Mouse (Mus musculus) embryonic facial prominence, embryonic 13.5 days (tissue): ENCODE data around the gene Usp39. TPM values are rescaled to one million over a fixed set of nuclear protein-coding genes. Genes with fewer than 3 reads are reported as not detected.

Experiments
- ATAC-seq: fragments of 200-750 bp; cut with Nextera tagmentation; 2 replicates; pipeline ENCODE4 v1.8.0; 2017; ENCODE audit warnings: low read depth; ENCODE audit not compliant: insufficient number of reproducible peaks, insufficient read depth, low FRiP score, low TSS enrichment
- H3K27ac ChIP-seq: fragments of 300-500 bp; sonication (generic); 2 replicates; pipeline ENCODE4 v1.5.1; 2015; ENCODE audit warnings: moderate library complexity, mild to moderate bottlenecking, inconsistent platforms
- H3K27me3 ChIP-seq: fragments of 300-500 bp; sonication (generic); 2 replicates; pipeline ENCODE4 v1.6.1; 2015; ENCODE audit warnings: mild to moderate bottlenecking, inconsistent platforms
- H3K36me3 ChIP-seq: fragments of 300-500 bp; sonication (generic); 2 replicates; pipeline ENCODE4 v1.6.1; 2015; ENCODE audit warnings: mild to moderate bottlenecking, inconsistent platforms
- H3K4me1 ChIP-seq: fragments of 300-500 bp; sonication (generic); 2 replicates; pipeline ENCODE4 v1.6.1; 2015; ENCODE audit warnings: inconsistent platforms
- H3K4me2 ChIP-seq: fragments of 300-500 bp; sonication (generic); 2 replicates; pipeline ENCODE4 v1.6.1; 2015; ENCODE audit warnings: moderate library complexity, mild to moderate bottlenecking, inconsistent platforms
- H3K4me3 ChIP-seq: fragments of 300-500 bp; sonication (generic); 2 replicates; pipeline ENCODE4 v1.5.1; 2015; ENCODE audit warnings: mild to moderate bottlenecking, inconsistent platforms
- H3K9ac ChIP-seq: fragments of 300-500 bp; sonication (generic); 2 replicates; pipeline ENCODE4 v1.6.1; 2015; ENCODE audit warnings: mild to moderate bottlenecking, inconsistent platforms
- H3K9me3 ChIP-seq: fragments of 300-500 bp; sonication (generic); 2 replicates; pipeline ENCODE4 v1.6.1; 2016; ENCODE audit warnings: inconsistent platforms
- WGBS: fragments of 180-500 bp; shearing (Covaris S2); methylation state at CpG from one replicate; pipeline ENCODE4 v1.1.7; 2015; ENCODE audit warnings: mixed read lengths; 5-methylcytosine and 5-hydroxymethylcytosine counted together
- polyA plus RNA-seq: library from polyadenylated mRNA; unstranded; fragments of >200 nt; fragmentation: Nextera tagmentation; extraction: Ambion mirVana; gene quantifications from 2 replicates; pipeline ENCODE4 v1.2.1, GENCODE M21; 2015

Usp39 gene
- polyA plus RNA-seq, 1 experiment from 2014 or later: 54.1 TPM

DNA sequence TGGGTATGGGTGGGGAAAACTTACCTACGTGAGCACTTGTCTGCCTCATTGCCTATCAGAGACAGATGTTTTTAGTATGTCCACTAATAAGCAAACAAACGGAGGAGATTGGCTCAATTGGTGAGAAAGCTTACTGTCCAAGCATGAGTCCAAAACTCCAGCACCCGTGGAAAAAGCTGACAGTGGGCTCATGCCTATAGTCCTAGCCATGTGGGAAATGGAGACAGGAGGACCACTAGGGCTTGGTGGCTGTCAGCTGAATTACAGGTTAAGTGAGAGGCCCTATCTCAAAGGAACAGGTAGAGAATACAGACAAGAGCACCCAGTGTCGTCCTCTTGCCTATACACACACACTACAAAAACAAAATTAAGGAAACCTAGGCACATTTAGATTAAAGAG, 1.3 kb upstream of the Usp39 start:
- Histone ChIP-seq H3K4me1 (peaks cover 32% of the 10 kb centered on the region), H3K36me3 (peaks cover 32% of the 10 kb centered on the region), H3K9me3 (no peaks in the 10 kb centered on the region), H3K4me3 (no peak overlapping the region; the same call in 1 of the 2 replicates), H3K9ac (no peak overlapping the region), H3K27me3 (no peaks in the 10 kb centered on the region), H3K4me2 (peak overlapping the region; percentile 80), H3K27ac (no peak overlapping the region)
- ATAC-seq: no peak
- WGBS: 75% methylated on average over 4 of the region's 4 CpGs

DNA sequence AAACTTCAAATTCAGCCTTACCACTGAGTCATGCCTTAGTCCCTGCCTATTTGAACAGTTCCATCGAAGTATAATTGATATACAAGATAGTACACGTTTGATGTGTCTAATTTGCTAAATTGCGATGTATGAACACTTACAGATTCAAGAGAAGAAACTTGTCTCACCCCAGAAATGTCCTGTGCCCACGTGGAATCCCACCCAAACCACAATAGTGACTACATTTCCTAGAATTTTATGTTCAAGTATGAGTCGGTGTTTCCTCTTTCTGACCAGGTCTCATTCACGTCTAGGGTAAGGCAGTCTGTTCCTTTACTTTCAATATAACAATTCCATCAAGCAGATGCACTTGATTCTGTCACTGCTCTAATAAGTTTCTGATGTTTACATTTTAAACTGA, 649 bp upstream of the Usp39 start:
- H3K27me3 ChIP-seq: no peaks in the 10 kb centered on the region
- 53% methylated on average over 6 of the region's 6 CpGs for WGBS
- ATAC-seq: no peak
- H3K4me2 ChIP-seq: peak overlapping the region; percentile 74
- H3K4me1 ChIP-seq: peaks cover 38% of the 10 kb centered on the region
- H3K4me3 ChIP-seq: peak overlapping the region; percentile 80
- H3K9me3 ChIP-seq: no peaks in the 10 kb centered on the region
- H3K27ac ChIP-seq: no peak overlapping the region
- peaks cover 28% of the 10 kb centered on the region for H3K36me3 ChIP-seq
- no peak overlapping the region for H3K9ac ChIP-seq

DNA sequence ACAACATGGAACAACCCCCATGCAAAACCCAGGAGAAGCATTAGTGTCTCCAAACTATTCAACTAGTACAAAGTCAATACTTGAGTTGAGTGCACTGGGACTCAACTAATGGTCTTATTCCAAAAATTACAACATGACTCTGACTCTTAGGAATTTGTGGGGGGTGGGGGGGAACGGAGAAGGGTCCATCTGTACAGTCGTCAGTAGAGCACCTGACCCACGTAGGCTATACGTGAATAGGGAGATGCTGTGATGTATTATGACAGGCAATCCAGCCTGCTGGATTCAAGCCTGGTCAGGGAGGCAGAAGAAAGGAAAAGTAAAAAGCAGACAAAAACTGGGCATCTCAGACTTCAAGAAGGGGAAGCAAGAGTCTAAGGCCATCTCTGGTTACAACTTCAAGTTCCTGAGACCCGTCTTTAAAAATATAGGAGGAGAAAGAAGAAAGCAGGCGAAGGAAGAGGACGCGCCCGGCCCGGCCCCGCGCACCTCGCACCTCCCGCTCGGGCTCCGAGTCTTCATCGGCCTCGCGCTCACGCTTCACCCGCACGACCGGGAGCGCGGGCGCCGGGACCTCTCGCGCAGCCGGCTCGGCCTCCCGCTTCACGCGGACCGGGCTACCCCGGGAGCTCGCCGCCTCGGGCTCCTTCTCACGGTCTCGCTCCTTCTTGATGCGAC, 449 bp downstream of the Usp39 start:
- no peaks in the 10 kb centered on the region for H3K9me3 ChIP-seq
- peaks cover 41% of the 10 kb centered on the region for H3K4me1 ChIP-seq
- H3K4me2 ChIP-seq: peak overlapping the region; percentile 74
- H3K9ac ChIP-seq: peak overlapping the region; percentile 92
- peak overlapping the region; percentile 64 for H3K27ac ChIP-seq
- peaks cover 18% of the 10 kb centered on the region for H3K36me3 ChIP-seq
- WGBS: under 1% methylated on average over 42 of the region's 42 CpGs
- ATAC-seq: no peak; the same call in 1 of the 2 replicates
- no peaks in the 10 kb centered on the region for H3K27me3 ChIP-seq
- peak overlapping the region; percentile 80 for H3K4me3 ChIP-seq

DNA sequence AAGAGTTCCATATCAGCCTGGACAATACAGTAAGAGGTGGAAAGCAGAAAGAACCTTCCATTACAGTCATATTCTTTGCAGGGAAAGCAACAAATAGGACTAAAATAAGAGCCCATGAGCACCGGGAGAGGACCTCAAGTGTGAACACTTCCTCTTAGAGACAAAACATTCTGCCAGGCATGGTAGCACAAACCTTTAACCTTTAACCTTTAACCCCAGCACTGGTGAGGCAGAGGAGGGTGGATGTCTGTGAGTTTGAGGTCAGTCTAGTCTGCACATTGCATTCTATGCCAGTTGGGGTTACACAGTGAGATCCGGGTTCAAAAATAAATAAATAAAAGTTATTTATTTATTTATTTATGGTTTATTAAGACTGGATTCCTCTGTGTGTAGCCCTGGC, 4.5 kb downstream of the Usp39 start:
- no peak for ATAC-seq
- no peak overlapping the region for H3K4me2 ChIP-seq
- peaks cover 21% of the 10 kb centered on the region for H3K4me1 ChIP-seq
- H3K36me3 ChIP-seq: peaks cover 41% of the 10 kb centered on the region
- no peaks in the 10 kb centered on the region for H3K9me3 ChIP-seq
- no peak overlapping the region for H3K27ac ChIP-seq
- no peaks in the 10 kb centered on the region for H3K27me3 ChIP-seq
- 59% methylated on average over 2 of the region's 2 CpGs for WGBS
- no peak overlapping the region for H3K4me3 ChIP-seq
- H3K9ac ChIP-seq: no peak overlapping the region

DNA sequence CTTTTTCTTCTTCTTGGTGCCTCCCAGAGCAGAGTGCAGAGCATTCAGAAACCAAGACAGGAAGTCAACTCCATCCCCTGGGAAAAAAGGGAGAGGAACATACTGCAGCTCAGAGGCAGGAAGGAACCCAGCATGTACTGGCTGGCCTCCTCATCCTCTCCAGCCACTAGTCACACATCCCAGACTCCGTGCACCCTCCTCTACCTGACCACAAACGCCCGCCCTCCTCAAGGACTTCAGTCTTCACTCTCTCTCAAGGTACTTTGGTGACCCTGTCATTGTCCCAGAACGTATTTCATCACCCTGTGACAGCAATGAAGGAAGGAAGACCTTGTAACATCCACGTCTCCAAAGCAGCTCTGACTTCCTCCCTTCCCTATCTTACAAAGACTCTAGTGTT, 11.9 kb downstream of the Usp39 start:
- H3K36me3 ChIP-seq: peaks cover 94% of the 10 kb centered on the region
- no peaks in the 10 kb centered on the region for H3K9me3 ChIP-seq
- no peak overlapping the region for H3K9ac ChIP-seq
- ATAC-seq: no peak
- H3K4me3 ChIP-seq: no peak overlapping the region
- no peak overlapping the region for H3K4me2 ChIP-seq
- no peaks in the 10 kb centered on the region for H3K4me1 ChIP-seq
- 70% methylated on average over 5 of the region's 5 CpGs for WGBS
- H3K27ac ChIP-seq: no peak overlapping the region
- no peaks in the 10 kb centered on the region for H3K27me3 ChIP-seq

DNA sequence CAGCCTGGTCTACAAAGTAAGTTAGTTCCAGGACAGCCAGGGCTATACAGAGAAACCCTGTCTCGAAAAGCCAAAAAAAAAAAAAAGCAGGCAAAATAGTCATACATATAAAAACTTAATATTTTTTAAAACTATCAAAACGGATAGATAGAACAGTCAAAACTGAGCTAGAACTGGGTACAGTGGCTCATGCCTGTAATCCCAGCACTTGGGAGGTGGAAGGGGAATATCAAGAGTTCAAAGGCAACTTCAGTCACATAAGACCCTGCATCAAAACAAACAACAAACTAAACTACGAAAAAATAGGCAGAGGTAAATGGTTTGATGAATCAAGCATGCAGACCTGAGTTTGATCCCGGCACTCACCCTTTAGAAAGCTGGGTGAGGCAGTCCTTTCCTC, 14.9 kb downstream of the Usp39 start:
- H3K9ac ChIP-seq: no peak overlapping the region
- H3K4me2 ChIP-seq: no peak overlapping the region
- 95% methylated on average over 4 of the region's 4 CpGs for WGBS
- H3K4me1 ChIP-seq: no peaks in the 10 kb centered on the region
- no peak for ATAC-seq
- H3K27ac ChIP-seq: no peak overlapping the region
- no peaks in the 10 kb centered on the region for H3K27me3 ChIP-seq
- no peaks in the 10 kb centered on the region for H3K9me3 ChIP-seq
- peaks cover 90% of the 10 kb centered on the region for H3K36me3 ChIP-seq
- H3K4me3 ChIP-seq: no peak overlapping the region

DNA sequence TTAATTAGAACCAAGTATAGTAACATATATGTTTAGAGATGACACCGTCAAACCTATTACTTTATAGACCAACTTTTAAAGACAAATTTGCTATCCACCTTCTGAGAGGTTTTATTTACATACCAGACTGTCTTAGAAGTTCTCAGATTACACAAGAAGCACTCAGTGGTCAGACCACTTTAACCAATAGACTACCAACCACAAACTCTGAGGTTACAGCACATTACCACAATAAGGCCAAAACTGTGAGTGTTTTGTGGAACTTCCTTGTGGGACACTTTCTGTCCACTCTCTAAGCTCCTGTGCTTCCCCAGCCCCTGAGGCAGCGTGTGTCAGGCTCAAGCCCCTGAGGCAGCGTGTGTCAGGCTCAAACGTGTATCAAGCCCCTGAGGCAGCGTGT, 16.0 kb downstream of the Usp39 start:
- 85% methylated on average over 5 of the region's 5 CpGs for WGBS
- Histone ChIP-seq H3K4me2 (no peak overlapping the region), H3K9me3 (no peaks in the 10 kb centered on the region), H3K27me3 (no peaks in the 10 kb centered on the region), H3K9ac (no peak overlapping the region), H3K27ac (no peak overlapping the region), H3K36me3 (peaks cover 90% of the 10 kb centered on the region), H3K4me1 (no peaks in the 10 kb centered on the region), H3K4me3 (no peak overlapping the region)
- ATAC-seq: no peak

DNA sequence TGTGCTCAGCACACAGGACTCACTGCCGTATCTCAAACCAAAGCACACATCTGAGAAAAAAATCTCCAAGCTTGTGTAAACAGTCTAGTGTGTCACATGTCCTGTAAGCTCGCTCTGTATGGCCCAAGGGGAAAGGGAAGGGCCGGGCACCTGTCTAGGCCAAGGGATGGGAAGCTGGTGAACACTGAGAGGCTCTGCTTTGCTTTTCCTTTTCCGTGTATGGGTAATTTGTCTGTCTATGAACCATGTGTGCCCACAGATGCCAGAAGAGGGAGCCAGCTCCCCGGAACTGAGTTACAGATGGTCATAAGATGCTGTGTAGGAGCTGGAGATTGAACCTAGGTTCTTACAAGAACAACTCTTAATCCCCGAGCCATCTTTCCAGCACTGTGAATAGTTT, 18.7 kb downstream of the Usp39 start:
- no peaks in the 10 kb centered on the region for H3K9me3 ChIP-seq
- H3K4me3 ChIP-seq: no peak overlapping the region
- H3K4me2 ChIP-seq: no peak overlapping the region
- no peaks in the 10 kb centered on the region for H3K27me3 ChIP-seq
- no peak overlapping the region for H3K9ac ChIP-seq
- peaks cover 89% of the 10 kb centered on the region for H3K36me3 ChIP-seq
- WGBS: 69% methylated on average over 6 of the region's 6 CpGs
- no peak overlapping the region for H3K27ac ChIP-seq
- H3K4me1 ChIP-seq: no peaks in the 10 kb centered on the region
- ATAC-seq: no peak

DNA sequence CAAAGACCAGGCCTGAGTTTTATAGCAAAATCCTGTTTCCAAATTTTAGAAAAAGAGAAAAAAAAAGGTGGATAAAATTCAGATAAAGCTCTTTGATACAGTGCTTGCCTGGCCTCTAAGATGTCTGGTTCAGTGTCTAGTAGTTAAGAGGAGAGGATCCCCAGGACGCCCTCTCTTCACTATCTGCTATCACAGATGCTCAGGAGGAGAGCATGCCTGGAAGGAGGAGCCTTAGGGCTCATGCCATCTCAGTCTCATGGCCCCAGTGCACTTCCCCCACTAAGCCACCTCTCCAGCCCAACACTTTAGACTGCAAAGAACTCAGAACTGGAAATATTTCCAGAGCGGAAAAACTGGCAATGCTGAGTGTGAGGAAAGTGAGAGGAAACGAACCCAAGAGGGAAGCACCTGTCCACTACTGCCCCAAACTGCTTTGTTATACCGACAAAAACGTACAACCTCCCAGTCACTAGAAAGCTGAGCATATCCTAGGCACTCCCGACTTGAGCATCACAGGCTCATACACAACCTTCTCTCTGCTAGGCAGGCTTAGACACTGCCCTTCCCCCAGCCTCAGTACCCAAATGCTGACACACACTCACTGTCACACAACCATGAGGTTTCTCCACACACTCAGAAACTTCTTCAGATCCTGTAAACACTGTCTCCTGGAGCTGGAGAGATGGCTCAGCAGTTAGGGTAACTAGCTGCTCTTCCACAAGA, 21.0 kb downstream of the Usp39 start:
- Histone ChIP-seq H3K27ac (no peak overlapping the region), H3K9ac (no peak overlapping the region), H3K36me3 (peaks cover 94% of the 10 kb centered on the region), H3K4me2 (no peak overlapping the region), H3K4me3 (no peak overlapping the region), H3K4me1 (no peaks in the 10 kb centered on the region), H3K9me3 (no peaks in the 10 kb centered on the region), H3K27me3 (no peaks in the 10 kb centered on the region)
- 88% methylated on average over 6 of the region's 6 CpGs for WGBS
- no peak for ATAC-seq

DNA sequence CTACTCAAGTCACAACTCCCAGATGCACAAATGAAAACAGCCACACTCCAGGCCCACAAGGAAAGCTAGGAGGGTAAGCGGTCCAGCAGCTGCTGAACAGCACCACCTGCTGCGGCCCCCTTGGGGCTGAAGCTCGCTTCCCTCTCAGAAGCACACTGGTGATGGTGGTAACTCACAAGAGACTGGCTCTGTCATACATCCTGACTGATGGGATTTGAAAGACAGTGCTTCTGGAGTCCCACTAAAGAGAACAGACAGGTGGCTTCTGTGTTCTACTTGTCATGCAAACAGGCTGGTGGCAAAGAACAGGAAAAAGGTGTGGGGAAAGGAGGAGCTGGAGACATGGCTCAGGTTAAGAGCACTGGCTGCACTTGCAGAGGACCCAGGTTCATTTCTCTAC, 22.0 kb downstream of the Usp39 start:
- WGBS: 98% methylated on average over 3 of the region's 3 CpGs
- Histone ChIP-seq H3K4me3 (no peak overlapping the region), H3K4me2 (no peak overlapping the region), H3K9me3 (no peaks in the 10 kb centered on the region), H3K36me3 (peaks cover 94% of the 10 kb centered on the region), H3K27me3 (no peaks in the 10 kb centered on the region), H3K27ac (no peak overlapping the region), H3K9ac (no peak overlapping the region), H3K4me1 (no peaks in the 10 kb centered on the region)
- ATAC-seq: no peak

DNA sequence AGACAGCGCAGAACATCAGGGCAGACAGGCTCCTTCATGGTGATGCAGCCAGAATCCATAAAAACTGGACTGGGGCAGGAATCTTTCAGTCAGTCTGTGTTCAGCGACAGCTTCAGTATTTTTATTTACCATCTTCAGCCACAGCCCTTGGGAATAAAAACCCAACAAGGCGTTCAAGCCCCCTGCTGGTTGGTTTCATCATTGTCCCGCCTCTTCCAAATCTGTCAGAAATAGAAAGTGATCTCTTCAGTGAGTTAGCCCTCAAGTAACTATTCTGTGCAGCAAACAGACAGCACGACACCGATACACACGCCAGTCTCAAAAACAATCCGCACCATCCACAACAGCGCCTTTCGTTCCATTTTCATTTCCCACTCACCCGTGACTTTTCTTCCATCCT, 26.0 kb downstream of the Usp39 start:
- Histone ChIP-seq H3K9me3 (no peaks in the 10 kb centered on the region), H3K4me3 (no peak overlapping the region), H3K9ac (no peak overlapping the region), H3K4me1 (no peaks in the 10 kb centered on the region), H3K4me2 (no peak overlapping the region), H3K27me3 (no peaks in the 10 kb centered on the region), H3K36me3 (peaks cover 85% of the 10 kb centered on the region), H3K27ac (no peak overlapping the region)
- ATAC-seq: no peak
- WGBS: 78% methylated on average over 11 of the region's 11 CpGs

DNA sequence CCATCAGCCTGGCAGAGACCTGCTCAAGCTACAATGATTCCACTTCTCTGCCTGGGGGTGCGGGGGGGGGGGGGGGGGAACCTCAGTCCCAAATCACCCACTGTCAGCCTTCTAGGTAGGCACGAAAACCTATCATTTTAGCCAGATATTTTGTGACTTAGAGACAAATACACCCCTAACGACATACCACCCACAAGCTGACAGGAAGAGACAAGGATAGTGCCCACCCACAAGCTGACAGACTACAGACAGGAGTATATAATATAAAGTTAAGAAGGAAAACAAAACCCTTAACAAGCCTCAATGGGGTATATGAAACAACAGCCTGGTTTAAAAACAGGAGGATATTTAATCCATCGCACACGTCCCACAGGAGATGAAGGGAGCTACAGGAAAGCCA, 26.5 kb downstream of the Usp39 start:
- Histone ChIP-seq H3K9me3 (no peaks in the 10 kb centered on the region), H3K27ac (no peak overlapping the region), H3K9ac (no peak overlapping the region), H3K27me3 (no peaks in the 10 kb centered on the region), H3K4me1 (no peaks in the 10 kb centered on the region), H3K4me3 (no peak overlapping the region), H3K36me3 (peaks cover 81% of the 10 kb centered on the region), H3K4me2 (no peak overlapping the region)
- 78% methylated on average over 5 of the region's 5 CpGs for WGBS
- ATAC-seq: no peak
